Mouse (Mus musculus): ENCODE measurements at regions not wholly inside any gene's neighbourhood (a gene's known extent, or its start where the extent isn't known, plus 50 kb on each side); places are given as distances from the start of the nearest gene placed in this dataset.

DNA sequence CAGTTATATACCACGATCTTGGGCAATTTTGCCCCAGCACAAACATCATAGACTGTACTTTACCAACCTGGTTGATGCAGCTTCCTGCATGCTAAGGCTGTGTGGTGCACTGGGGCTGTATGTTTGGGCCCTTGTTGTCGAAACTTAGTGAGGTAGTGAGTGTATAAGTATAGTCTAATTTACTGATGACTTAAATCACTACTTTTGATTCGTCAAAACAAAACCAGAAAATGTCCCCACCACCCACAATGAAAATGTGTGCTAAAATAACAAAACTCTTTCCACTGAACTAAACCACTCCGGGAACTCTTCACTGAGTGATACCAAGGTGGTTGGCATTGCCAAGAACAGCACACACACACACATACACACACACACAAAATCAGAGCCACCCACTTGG, 191.5 kb downstream of the Shq1 start:
- DNase-seq: no peak
- intact Hi-C loops (cut with DNase I): no loop called here

DNA sequence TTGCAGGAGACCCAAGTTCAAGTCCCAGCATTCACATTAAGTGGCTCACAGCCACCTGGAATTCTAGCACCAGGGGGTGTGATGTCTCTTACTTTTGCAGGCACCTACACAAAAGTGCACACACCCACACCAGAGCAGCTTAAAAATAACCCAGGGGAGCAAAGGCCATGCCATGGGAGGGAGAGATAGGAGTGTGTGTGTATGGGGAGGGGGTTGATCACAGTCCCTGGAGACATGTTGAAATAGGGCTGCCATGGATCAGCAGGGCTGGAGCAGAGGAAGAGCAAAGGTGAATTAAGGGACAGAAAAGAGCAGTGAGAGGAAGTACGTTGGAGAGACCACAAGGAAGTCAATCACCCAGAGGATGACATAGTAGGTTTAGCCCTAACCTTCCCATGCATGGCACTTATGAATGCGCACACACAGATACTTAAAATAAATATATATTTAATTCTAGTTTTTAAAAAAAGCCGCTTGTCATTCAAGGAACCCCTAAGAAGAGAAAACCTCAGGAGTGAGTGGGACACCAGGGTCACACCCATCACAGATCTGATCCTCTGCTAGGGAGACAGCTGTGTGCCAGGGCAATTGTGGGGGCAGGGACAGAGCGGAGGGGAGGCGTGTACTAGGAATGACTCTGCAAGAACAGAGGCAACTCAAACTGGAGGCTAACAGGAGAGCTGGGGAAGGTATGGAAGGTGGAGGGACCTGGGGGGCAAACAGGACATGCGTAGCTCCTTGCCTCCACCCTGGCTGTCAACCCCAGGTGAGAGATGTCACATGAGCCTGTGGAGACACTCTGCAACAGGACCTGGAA, 189.5 kb upstream of the Rybp start:
- intact Hi-C loops (cut with DNase I): no loop called here

DNA sequence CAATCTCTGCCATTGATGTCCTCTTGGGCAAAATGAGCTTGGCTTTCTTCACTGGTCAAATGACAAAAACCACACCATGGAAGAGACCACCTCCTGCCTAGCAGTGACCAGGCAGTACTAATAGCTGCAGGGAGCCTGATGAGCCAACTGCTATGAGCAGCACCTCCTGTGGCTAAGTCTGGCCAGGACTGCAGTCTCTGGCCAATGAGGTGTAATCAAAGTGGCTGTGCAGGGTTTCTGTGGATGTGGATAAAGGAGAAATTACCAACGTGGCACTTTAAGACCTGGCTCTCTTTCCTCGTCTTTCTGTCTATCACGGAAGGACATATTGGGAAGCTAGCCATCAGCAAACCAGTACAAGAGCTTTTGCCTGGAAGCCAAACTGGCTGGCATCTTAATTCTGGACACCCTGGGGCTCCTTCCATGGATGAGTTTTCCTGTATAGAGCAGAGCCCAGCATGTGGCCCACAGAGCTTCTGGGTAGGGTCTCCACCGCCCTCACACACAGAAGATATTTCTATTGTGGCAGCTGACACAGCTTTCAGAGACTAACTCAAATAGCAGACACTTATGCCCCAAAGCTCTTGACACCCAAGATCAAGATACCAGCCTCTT, 188.2 kb upstream of the Rybp start:
- intact Hi-C loops (cut with DNase I): no loop called here
- DNase-seq: no peak

More for the DNA sequence above, 189.5 kb upstream of the Rybp start:
- DNase-seq: no peak

DNA sequence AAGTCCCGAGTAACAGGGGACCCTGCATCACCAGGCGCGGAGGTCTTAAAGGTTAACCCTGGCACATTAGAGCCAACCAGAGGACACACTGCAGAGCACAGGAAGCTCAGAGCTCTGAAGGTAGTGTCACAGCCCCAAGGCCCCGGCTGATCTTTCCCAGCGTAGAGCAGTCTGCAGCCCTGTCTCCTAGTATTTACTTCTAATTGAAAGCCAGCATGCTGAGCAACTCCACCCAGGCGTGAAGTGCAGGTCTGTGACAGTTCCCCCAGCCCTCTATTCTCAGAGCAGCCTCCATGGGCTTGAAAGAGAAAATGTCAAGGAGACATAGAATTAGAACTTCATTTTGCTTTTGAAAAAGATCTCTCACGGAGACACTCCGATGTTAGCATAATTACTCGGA, 187.0 kb upstream of the Rybp start:
- no peak for DNase-seq
- intact Hi-C loops (cut with DNase I): no loop called here

DNA sequence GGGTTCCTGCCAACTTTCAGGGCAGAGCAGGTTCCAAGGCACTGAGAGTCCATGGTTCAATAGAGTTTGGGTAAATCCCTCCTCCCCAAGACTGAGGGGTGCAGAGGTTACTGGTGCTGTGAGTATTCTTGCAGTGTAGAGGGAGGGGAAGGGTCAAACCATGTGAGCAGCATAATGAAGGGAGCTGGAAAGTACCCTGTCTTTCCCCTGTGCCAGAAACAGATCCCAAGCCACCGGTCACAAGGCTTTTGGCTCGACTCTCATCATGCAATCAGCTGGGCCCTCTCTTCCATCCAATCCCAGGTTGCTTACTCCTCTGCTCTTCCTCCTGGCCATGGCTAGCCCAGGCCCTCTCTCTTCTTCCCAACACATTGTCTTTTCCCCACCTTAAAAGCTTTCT, 182.8 kb upstream of the Rybp start:
- no peak for DNase-seq
- intact Hi-C loops (cut with DNase I): no loop called here

DNA sequence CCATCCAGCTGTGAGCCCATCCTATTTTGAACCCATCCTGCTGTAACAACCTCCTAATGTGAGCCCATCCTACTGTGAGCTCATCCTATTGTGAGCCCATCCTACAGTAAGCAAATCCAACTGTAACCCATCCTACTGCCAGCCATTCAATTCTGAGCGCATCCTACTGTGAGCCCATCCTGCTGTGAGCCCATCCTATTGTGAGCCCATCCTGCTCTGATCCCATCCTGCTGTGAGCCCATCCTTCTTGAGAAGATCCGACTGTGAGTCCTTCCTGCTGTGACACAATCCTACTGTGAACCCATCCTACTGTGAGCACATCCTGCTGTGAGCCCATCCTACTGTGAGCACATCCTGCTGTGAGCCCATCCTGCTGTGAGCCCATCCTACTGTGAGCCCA, 175.5 kb upstream of the Rybp start:
- intact Hi-C loops (cut with DNase I): no loop called here

DNA sequence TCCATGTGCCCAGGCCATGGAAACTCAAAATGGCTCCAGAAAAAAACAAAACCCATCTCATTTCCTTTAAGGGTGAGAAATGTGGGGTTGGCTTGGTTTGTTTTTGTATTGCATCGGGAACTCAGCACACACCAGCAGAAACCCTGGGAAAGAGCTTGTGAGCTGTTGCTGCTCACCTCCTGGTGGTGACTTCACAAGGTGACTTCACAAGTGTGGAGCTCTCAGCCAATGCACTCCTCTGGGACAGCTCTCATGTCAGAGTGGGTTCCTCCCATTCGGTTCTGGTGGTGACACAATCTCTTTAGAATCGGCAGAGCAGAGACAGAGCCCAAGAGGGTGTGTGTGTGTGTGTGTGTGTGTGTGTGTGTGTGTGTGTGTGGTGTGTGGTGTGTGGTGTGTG, 166.1 kb upstream of the Rybp start:
- intact Hi-C loops (cut with DNase I): no loop called here
- DNase-seq: no peak

More for the DNA sequence above, 175.5 kb upstream of the Rybp start:
- no peak for DNase-seq

DNA sequence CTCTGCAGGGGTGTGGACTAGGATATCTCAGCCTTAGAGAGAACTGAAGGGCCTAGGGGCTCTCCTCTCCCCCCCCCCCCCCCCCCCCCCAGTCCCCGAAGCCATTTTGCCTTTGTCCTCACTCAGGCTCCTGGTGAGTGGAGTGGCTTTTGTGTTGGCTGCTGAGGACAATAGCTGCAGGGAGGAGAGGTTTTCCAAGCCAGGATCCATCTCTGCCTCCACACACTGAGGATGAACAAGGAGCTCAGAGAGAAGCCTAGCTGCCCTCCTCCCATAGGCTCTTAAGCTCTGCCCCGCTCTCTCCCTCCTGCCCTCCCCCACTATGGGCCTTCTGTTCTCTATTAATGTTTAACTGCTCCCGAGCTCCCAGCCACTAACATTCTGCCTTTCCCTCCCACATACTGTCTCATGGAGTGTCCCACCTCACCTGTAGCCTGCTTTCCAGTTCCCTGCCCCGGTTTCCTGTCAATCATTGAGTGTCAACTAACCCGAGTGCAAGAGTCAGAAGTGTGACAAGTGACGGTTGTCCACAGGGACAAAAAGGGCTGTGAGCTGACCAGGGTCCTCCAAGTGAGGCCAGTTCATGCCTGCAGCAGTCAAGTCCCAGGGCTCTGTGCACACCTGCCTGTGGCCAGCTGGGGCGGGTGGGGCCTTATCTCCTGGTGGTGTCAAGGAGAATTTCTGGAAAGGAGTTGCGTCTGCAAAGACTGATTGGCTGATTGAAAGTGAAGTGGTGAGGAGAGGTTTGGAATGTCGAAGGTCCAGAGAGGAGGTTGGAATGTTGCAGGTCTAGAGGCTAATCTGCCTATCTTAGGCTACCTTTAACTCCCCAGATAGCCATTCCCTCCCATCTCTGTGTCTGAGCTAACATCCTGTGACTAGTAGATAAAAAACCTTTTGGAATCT, 165.1 kb upstream of the Rybp start:
- intact Hi-C loops (cut with DNase I): no loop called here
- DNase-seq: no peak

DNA sequence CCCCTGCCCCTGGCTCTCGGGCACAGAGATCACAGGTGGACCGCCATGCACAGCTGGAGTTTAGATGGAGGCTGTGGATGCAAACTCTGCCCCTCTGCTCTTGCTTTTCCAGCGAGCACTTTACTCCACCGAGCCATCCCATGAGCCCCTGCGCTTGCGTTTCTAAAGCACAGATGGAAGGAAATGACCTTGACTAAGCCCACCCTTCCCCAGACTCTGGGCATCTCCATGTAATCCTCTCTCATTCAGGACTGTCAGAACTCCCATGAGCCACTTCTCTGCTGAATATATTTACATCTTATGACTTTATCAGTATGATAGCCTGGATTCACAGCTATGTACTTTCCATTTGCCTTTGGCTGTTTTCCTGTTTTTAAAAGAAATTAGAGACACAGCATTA, 162.8 kb upstream of the Rybp start:
- intact Hi-C loops (cut with DNase I): no loop called here
- no peak for DNase-seq

DNA sequence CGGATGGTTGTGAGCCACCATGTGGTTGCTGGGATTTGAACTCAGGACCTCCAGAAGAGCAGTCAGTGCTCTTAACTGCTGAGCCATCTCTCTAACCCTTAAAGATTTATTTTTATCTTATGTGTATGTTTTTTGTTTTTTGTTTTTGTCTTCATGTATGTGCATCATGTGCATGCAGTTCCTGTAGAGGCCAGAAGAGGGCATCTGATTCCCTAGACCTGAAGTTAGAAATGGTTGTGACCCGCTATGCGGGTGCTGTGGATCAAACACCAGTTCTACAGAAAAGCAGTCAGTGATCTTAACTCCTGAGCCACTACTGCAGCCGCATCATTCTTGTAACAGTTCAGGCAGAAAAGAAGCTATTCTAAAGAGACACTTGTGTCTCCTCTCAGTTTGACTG, 161.8 kb upstream of the Rybp start:
- no peak for DNase-seq
- intact Hi-C loops (cut with DNase I): no loop called here

DNA sequence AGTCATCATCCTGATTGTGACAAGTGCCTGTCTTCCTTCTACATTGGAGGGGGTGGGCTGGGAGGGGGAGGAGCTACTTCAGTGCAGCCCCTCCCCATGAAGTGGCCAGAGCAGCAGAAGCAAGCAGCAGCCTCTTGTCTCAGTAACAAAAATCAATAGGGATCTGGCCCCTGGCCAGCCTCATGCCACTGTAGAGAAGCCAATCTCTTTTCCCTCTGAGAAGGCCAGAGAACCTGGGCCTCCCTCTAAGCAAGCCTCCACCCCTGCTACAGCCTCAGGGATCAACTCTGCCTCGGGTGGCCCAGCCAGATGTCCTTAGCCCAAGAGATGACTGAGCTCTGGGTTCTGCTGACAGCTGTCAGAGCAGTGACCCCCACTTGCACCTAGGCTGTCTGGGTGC, 159.9 kb upstream of the Rybp start:
- no peak for DNase-seq
- intact Hi-C loops (cut with DNase I): no loop called here

DNA sequence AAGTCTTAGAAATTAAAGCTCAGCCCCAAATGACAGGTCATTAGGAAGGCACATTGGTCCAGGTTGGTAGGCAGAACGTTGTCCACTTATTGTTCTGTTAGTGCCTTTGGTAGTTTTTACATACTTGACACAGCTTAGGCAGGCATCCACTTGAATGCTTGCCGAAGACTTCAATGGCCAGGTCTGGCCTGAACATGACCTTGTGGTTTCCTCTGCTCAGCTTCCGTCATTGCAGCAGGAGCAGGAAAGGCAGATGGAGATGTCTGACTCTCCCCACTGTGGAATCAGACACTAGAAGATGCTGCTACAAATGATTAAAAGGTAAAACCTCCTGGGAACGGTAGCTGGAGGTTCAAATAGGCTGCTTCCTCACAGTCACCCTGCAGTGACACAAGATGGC, 159.5 kb upstream of the Rybp start:
- intact Hi-C loops (cut with DNase I): no loop called here
- no peak for DNase-seq

DNA sequence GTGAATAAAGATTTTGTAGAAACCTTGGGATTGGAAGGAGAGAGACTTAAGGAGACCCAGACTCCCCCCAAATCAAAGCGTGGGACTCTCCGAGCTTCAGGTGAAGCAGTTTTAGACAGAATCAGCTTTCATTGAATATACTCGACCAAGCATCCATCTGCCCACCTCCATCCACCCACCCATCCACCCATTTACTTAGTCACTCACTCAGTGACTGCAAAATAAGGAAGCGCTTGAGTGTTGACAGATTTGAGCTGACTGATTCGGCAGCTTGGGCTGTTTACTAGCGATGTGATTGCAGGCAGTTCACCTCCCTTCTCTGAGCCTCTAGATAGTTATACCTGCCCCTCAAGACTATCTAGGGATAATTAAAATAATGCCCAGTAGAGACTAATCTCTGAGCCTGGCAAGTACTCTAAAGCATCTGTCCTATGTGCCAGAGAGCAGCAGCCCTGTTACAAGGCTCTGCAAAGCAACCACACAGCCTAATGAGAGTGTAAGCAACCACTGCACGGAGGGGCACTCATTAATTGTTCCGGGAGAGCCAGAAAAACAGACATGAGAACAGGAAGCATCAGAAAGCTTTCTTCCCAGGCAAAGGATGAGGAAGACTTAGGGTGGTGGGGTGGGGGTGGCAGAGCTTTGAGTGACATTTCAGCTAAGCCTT, 151.9 kb upstream of the Rybp start:
- intact Hi-C loops (cut with DNase I): no loop called here
- no peak for DNase-seq

DNA sequence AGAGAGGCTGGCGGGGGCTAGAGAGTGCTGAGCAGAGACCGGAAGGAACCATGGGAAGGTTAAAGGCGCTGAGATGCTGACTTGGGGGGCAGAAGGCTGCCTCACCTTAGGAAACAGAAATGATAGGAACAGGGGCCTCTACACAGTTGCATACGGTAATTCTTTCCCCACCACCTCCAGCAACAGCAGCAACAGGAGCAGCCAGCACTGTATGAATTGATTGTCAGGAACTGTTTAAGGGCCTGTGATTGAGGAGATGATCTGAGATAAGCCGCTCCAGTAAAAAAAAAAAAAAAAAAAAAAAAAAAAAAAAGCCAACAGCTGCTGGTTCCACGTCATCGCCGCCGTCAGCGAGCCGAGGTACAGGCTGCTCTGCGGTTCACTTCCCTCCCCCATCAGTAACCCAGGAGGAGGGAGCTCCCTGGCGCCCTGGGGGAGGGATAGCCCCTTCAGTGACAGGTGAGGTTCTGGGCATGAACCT, 151.3 kb upstream of the Rybp start:
- intact Hi-C loops (cut with DNase I): no loop called here
- DNase-seq: no peak

DNA sequence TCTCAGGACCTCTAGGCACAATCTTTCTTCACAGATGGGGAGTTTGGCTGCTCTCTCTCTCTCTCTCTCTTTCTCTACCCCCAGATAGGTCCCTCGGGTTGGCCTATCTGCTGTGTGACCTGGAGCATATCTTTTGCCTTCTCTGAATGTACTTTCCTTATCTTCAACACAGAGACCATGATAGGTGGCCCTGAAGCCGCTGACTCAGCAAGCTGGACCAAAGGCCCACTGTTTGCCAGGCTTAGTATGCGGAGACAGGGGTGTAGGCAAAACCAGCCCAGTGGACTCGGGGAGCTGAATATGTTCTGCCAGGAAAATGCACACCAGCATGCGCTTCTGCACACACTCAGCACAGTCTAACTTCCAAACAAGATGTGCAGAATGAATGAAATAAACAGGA, 150.7 kb upstream of the Rybp start:
- intact Hi-C loops (cut with DNase I): no loop called here
- DNase-seq: no peak

DNA sequence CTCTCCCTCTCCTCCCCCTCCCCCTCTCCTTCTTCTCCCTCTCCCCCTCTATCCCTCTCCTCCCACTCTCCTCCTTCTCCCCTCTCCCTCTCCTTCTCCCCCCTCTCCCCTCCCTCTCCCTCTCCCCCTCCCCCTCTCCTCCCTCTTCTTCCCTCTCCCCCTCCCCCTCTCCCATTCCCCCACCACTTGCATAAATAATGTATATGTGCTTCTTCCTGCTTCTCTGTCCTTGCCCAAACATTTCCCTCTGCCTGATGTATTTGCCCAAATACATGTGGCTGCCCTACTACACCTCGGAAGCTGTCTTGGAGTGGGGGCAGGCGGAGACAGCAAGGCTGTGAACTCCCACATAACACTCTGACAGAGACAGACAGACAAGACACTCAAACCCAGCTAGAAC, 149.2 kb upstream of the Rybp start:
- no peak for DNase-seq
- intact Hi-C loops (cut with DNase I): no loop called here

DNA sequence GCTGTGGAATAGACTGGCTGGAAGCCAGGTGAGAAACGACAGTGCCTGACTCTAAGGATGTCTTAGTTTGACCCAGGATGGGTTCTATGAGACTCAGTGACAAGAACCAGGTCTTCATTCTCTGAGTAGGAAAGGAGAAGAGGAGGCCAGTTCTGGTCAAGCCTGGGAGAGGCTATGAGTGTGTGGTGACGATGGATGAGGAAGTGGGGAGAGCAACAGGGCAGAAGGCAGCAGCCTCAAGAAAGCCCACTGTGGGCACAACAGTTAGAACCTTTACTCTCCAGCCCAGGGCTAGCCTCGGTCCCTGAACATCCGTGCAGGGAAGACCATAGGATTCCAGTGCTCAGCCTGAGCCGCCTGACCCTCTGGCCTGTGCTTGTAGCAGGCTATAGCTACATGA, 147.9 kb upstream of the Rybp start:
- intact Hi-C loops (cut with DNase I): no loop called here
- DNase-seq: no peak

DNA sequence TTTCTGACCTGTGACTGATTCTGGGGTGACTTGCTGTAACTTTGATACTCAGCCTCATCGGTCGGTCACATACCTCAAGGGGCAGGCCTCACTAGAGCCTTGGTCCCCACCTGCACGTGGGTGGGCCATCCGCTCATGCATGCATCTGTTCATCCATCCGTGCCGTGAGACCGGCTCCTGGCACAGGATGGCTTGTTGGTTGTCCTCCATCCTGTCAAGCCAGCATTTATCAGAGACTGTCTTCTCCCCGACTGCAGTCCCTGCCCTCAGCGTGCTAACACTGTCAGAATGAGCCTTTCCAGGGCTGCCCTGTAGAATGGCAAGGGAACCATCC, 146.2 kb upstream of the Rybp start:
- intact Hi-C loops (cut with DNase I): no loop called here
- DNase-seq: no peak

DNA sequence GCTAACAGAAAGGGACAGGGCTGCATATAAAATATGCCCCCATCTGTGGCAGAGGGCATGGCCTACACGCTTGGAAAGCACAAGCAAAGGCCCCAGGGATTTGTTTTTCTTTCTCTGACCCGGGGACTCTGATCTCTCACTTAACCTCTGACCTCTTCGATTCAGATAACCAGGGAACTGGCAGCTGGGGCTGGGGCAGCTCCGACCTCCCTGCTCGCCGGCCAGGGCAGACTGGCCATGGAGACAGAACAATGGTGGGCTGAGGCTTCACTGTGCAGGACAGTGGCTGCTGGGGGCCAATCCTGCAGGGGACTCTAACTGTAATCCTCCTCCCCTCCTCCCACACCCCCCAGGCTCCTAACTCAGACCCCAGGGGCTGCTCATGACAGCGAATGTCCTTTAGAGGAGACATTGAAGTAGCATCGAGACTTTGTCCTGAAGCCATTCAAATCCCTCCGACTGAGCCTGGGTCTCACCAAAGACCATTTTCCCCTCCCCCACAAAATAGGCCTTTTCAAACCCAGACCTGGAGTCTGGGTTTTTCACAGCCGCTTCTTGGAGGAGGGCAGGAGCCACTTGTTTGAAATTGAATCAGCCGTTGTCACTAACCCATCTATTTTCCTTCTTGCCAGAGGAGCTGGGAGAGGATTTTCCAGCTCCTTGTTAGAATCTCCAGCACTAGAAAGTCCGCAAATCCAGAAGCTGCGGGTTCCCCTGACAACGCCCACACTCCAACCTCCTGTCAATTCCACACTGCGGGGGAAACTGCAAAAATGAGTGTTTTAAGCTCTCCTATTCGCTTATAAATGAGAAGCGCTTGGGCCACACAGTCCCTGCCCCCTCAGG, 145.6 kb upstream of the Rybp start:
- no peak for DNase-seq
- intact Hi-C loops (cut with DNase I): no loop called here

DNA sequence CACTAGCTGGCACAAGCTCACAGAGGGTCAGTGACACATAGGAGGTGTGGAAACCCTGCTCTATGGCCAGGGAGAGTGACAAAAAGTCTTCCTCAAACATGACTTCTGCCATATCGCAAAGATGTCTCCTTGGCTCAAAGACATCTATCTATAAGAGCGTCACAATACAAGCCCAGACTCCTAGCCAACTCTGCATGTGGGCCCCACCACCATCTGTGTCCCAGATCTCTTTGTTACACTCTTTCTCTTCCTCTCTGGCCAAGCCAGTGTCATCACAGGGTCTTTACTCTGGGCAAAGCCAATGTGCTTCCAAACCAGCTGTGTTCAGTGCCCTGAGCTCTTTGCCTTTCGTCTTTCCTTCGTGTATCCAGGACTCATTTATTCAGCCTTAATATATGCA, 143.0 kb upstream of the Rybp start:
- no peak for DNase-seq
- intact Hi-C loops (cut with DNase I): no loop called here
